Mouse (Mus musculus): ENCODE data around the gene Cacnb3. TPM values are rescaled to one million over a fixed set of nuclear protein-coding genes. Genes with fewer than 3 reads are reported as not detected.
"Not testable (repeated sequence)": the region's sequence is repeated elsewhere in the genome, so short reads cannot be mapped to it uniquely, and the experiment has no call there.

The Cacnb3 gene
- 102 and 127 TPM in 2 replicates for polyA plus RNA-seq (2012; rRNA removed)

GRCm38 (mm10) chr15:98630540-98630939, at the start of gene Cacnb3:
Cacnb3 (plus strand) TSS chr15:98630840.
- H3K27ac ChIP-seq (ENCODE audit: control insufficient read depth, insufficient read depth, low read length), result no peak within 1 kb of the TSS
- no peak for DNase-seq
- H3K27me3 ChIP-seq (ENCODE audit: control insufficient read depth, insufficient read depth, low read length), result peaks cover 8% of the 10 kb centered on the region; the same call in 1 of the 2 replicates
- 19% methylated on average over 4 of the region's 4 CpGs for WGBS
- H3K36me3 ChIP-seq (ENCODE audit: control insufficient read depth, insufficient read depth, low read length), result no peaks in the 10 kb centered on the region
- H3K4me1 ChIP-seq (replicated peaks; ENCODE audit: control insufficient read depth, insufficient read depth, low read length), result peaks cover 31% of the 10 kb centered on the region
- H3K4me3 ChIP-seq (ENCODE audit: control insufficient read depth, insufficient read depth, low read length), result no peak within 1 kb of the TSS
- no peak for TF ChIP-seq POLR2A (IDR thresholded peaks at IDR 0.05; ENCODE audit: control insufficient read depth, extremely low read depth, insufficient read depth, low read length, poor library complexity)
- no peak for TF ChIP-seq CTCF (IDR thresholded peaks at IDR 0.05; ENCODE audit: borderline replicate concordance, control insufficient read depth, extremely low read depth, insufficient read depth, low read length, poor library complexity)

DNA sequence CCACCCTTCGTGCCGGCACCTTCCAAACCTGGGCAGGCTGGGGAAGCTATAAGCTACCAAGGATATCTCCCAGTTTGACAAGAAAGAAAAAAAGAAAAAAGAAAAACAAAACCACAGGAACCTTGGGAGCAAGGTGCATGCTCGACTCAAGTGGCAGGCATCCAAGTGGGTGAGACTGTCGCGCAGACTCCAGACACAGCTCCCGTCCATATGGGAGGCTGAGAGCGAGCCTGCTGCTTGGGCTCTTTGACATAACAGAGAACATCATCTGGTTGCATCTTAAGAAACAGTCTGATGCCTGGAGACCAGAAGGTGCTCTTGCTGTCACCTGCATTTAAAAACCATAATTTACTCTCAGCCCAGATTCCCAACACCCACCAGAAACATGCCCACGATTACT, 48.2 kb upstream of the Cacnb3 start:
- Histone ChIP-seq H3K27me3 (ENCODE audit: control insufficient read depth, insufficient read depth, low read length) (no peaks in the 10 kb centered on the region), H3K4me1 (replicated peaks; ENCODE audit: control insufficient read depth, insufficient read depth, low read length) (peaks cover 14% of the 10 kb centered on the region), H3K27ac (ENCODE audit: control insufficient read depth, insufficient read depth, low read length) (no peak overlapping the region), H3K4me3 (ENCODE audit: control insufficient read depth, insufficient read depth, low read length) (no peak overlapping the region), H3K36me3 (ENCODE audit: control insufficient read depth, insufficient read depth, low read length) (no peaks in the 10 kb centered on the region)
- TF ChIP-seq CTCF (IDR thresholded peaks at IDR 0.05; ENCODE audit: borderline replicate concordance, control insufficient read depth, extremely low read depth, insufficient read depth, low read length, poor library complexity) (no peak), POLR2A (IDR thresholded peaks at IDR 0.05; ENCODE audit: control insufficient read depth, extremely low read depth, insufficient read depth, low read length, poor library complexity) (no peak)
- DNase-seq, result no peak
- WGBS, result 73% methylated on average over 8 of the region's 8 CpGs

DNA sequence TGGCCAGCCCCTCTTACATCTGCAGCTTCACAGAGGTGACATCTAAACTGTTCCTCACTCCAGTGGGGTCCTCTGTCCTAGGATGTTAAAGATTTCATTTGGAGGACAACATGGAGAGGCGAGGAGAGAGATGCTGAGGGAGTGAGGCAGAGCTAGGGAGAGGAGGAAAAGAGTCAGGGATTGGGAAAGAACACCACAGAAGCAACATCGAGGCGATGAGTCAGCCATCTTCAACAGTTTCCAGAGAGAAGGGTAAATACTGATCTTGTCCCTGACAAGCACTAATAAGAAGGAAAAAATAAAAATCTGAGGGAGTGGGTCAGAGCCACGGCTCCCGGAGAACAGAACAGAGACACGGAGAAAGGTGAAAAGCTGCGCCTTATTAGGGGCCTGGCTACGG, 47.6 kb upstream of the Cacnb3 start:
- no peak overlapping the region for H3K27ac ChIP-seq (ENCODE audit: control insufficient read depth, insufficient read depth, low read length)
- no peaks in the 10 kb centered on the region for H3K27me3 ChIP-seq (ENCODE audit: control insufficient read depth, insufficient read depth, low read length)
- H3K4me3 ChIP-seq (ENCODE audit: control insufficient read depth, insufficient read depth, low read length), result no peak overlapping the region
- 87% methylated on average over 8 of the region's 8 CpGs for WGBS
- H3K36me3 ChIP-seq (ENCODE audit: control insufficient read depth, insufficient read depth, low read length), result no peaks in the 10 kb centered on the region
- TF ChIP-seq POLR2A (IDR thresholded peaks at IDR 0.05; ENCODE audit: control insufficient read depth, extremely low read depth, insufficient read depth, low read length, poor library complexity), result no peak
- no peak for TF ChIP-seq CTCF (IDR thresholded peaks at IDR 0.05; ENCODE audit: borderline replicate concordance, control insufficient read depth, extremely low read depth, insufficient read depth, low read length, poor library complexity)
- no peak for DNase-seq
- H3K4me1 ChIP-seq (replicated peaks; ENCODE audit: control insufficient read depth, insufficient read depth, low read length), result peaks cover 20% of the 10 kb centered on the region

- 69% methylated on average over 7 of the region's 7 CpGs for WGBS
- Histone ChIP-seq H3K4me3 (ENCODE audit: control insufficient read depth, insufficient read depth, low read length) (no peak overlapping the region), H3K36me3 (ENCODE audit: control insufficient read depth, insufficient read depth, low read length) (no peaks in the 10 kb centered on the region), H3K27ac (ENCODE audit: control insufficient read depth, insufficient read depth, low read length) (peak overlapping the region; percentile 68), H3K4me1 (replicated peaks; ENCODE audit: control insufficient read depth, insufficient read depth, low read length) (peaks cover 41% of the 10 kb centered on the region), H3K27me3 (ENCODE audit: control insufficient read depth, insufficient read depth, low read length) (no peaks in the 10 kb centered on the region)
- TF ChIP-seq CTCF (IDR thresholded peaks at IDR 0.05; ENCODE audit: borderline replicate concordance, control insufficient read depth, extremely low read depth, insufficient read depth, low read length, poor library complexity), result no peak
- TF ChIP-seq POLR2A (IDR thresholded peaks at IDR 0.05; ENCODE audit: control insufficient read depth, extremely low read depth, insufficient read depth, low read length, poor library complexity), result no peak
- no peak for DNase-seq
Observed at GRCm38 (mm10) chr15:98585421-98585820, 45.2 kb upstream of the Cacnb3 start.

DNA sequence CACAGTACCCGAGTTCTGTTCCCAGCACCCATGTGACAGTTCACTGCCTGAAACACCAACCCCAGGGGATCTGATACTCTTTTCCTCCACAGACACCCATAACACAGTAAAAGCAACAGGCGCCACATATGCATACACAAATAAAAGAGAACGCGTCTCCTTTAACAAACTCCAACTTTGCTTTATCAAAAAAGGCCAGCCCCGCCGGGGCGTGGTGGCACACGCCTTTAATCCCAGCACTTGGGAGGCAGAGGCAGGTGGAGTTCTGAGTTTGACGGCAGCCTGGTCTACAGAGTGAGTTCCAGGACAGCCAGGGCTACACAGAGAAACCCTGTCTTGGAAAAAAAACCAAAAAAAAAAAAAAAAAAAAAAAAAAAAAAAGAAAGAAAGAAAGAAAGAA, 44.5 kb upstream of the Cacnb3 start:
- not testable (repeated sequence) for DNase-seq; H3K27me3 ChIP-seq (ENCODE audit: control insufficient read depth, insufficient read depth, low read length); H3K4me3 ChIP-seq (ENCODE audit: control insufficient read depth, insufficient read depth, low read length); H3K36me3 ChIP-seq (ENCODE audit: control insufficient read depth, insufficient read depth, low read length)
- Histone ChIP-seq H3K27ac (ENCODE audit: control insufficient read depth, insufficient read depth, low read length) (peak overlapping the region; percentile 9; the same call in 1 of the 2 replicates), H3K4me1 (replicated peaks; ENCODE audit: control insufficient read depth, insufficient read depth, low read length) (peaks cover 49% of the 10 kb centered on the region)
- 92% methylated on average over 9 of the region's 9 CpGs for WGBS

GRCm38 (mm10) chr15:98587751-98588150, 42.9 kb upstream of the Cacnb3 start:
- H3K27me3 ChIP-seq (ENCODE audit: control insufficient read depth, insufficient read depth, low read length), result no peaks in the 10 kb centered on the region
- TF ChIP-seq CTCF (IDR thresholded peaks at IDR 0.05; ENCODE audit: borderline replicate concordance, control insufficient read depth, extremely low read depth, insufficient read depth, low read length, poor library complexity) (no peak), POLR2A (IDR thresholded peaks at IDR 0.05; ENCODE audit: control insufficient read depth, extremely low read depth, insufficient read depth, low read length, poor library complexity) (no peak)
- H3K36me3 ChIP-seq (ENCODE audit: control insufficient read depth, insufficient read depth, low read length), result peaks cover 14% of the 10 kb centered on the region
- H3K27ac ChIP-seq (ENCODE audit: control insufficient read depth, insufficient read depth, low read length), result no peak overlapping the region
- WGBS, result 20% methylated on average over 11 of the region's 11 CpGs
- DNase-seq, result peak; percentile 34
- H3K4me3 ChIP-seq (ENCODE audit: control insufficient read depth, insufficient read depth, low read length), result no peak overlapping the region
- H3K4me1 ChIP-seq (replicated peaks; ENCODE audit: control insufficient read depth, insufficient read depth, low read length), result peaks cover 55% of the 10 kb centered on the region

DNA sequence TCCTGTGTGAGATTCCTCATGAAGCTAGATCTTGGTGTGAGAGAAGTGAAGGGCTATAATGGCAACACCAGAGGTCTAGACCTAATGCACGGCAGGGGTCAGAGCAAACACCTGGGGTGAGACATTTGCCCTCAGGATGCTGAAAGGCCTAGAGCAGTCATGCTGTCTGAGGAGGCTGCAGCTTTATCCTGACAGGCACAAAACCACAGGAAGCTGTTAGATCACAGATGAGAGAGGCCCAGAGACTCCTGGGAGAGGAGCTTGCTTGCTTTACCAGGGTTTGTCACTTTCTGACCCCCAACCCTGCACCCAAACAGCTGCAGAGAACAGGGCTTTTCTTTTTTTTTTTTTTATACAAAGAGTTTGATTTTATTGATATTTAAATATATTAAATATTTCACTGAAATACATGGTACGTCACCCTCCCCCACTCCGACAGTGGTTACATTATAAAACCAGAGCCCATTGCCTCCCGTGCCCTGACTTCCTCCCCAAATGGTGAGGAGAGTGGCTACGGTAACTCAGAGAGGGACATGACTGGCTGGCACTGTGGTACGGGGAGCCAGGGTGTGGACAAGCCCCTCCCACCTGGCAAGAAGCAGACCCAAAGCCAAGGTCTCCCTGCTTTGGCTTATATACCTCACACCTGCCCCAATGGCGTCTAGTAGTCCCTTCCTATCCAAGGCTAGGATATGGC, 40.9 kb upstream of the Cacnb3 start:
- DNase-seq, result peak; percentile 70
- 9% methylated on average over 7 of the region's 7 CpGs for WGBS
- Histone ChIP-seq H3K36me3 (ENCODE audit: control insufficient read depth, insufficient read depth, low read length) (peaks cover 34% of the 10 kb centered on the region), H3K27me3 (ENCODE audit: control insufficient read depth, insufficient read depth, low read length) (no peaks in the 10 kb centered on the region), H3K4me3 (ENCODE audit: control insufficient read depth, insufficient read depth, low read length) (no peak overlapping the region), H3K4me1 (replicated peaks; ENCODE audit: control insufficient read depth, insufficient read depth, low read length) (peaks cover 55% of the 10 kb centered on the region), H3K27ac (ENCODE audit: control insufficient read depth, insufficient read depth, low read length) (peak overlapping the region; percentile 84)
- no peak for TF ChIP-seq POLR2A (IDR thresholded peaks at IDR 0.05; ENCODE audit: control insufficient read depth, extremely low read depth, insufficient read depth, low read length, poor library complexity)
- no peak for TF ChIP-seq CTCF (IDR thresholded peaks at IDR 0.05; ENCODE audit: borderline replicate concordance, control insufficient read depth, extremely low read depth, insufficient read depth, low read length, poor library complexity)

Data from thymus, adult 2 months (tissue).